Mouse (Mus musculus): ENCODE measurements around the gene Hoxc13. TPM values are rescaled to one million over a fixed set of nuclear protein-coding genes. Genes with fewer than 3 reads are reported as not detected.

Gene Hoxc13
- polyA plus RNA-seq, 1 experiment from 2014 or later: not detected

DNA sequence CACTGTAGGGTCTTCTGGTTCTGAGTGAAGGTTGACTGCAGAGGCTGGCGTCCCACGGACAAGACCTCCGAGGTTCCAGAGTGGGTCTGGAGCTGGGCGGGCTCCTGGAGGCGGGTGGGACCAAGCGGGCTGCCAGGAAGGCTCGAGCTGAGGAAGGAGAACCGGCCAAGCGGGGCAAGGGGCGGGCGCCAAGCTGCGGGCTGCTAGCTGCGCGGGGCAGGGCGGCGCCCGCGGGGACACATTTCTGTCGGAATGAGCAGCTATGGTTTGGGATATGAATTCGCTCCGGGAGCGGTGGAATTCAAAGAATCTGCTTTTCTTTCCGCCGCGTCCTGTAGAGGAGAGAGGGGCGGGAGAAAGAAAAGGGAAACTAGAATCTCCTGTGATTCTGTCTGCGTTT is 14.0 kb downstream of the Hoxc13 start:
- 1% methylated on average over 27 of the region's 27 CpGs for WGBS
- Histone ChIP-seq H3K36me3 (ENCODE audit: control insufficient read depth, insufficient read depth, low read length) (no peaks in the 10 kb centered on the region), H3K4me3 (ENCODE audit: low read length) (peak overlapping the region; percentile 13; the same call in 1 of the 2 replicates), H3K27me3 (replicated peaks; ENCODE audit: control insufficient read depth, insufficient read depth, low read length) (peaks cover 98% of the 10 kb centered on the region), H3K4me1 (ENCODE audit: control insufficient read depth, insufficient read depth, low read length) (no peaks in the 10 kb centered on the region), H3K27ac (ENCODE audit: low read length) (no peak overlapping the region), H3K4me2 (ENCODE audit: low read depth, low read length) (no peak overlapping the region), H3K9me3 (ENCODE audit: control insufficient read depth, low read length) (no peaks in the 10 kb centered on the region), H3K9ac (ENCODE audit: low read depth, low read length) (no peak overlapping the region)
- no peak for ATAC-seq

- H3K27me3 ChIP-seq (replicated peaks; ENCODE audit: control insufficient read depth, insufficient read depth, low read length): peaks cover 98% of the 10 kb centered on the region
- no peaks in the 10 kb centered on the region for H3K4me1 ChIP-seq (ENCODE audit: control insufficient read depth, insufficient read depth, low read length)
- ATAC-seq: no peak
- no peak within 1 kb of the TSS for H3K9ac ChIP-seq (ENCODE audit: low read depth, low read length)
- H3K36me3 ChIP-seq (ENCODE audit: control insufficient read depth, insufficient read depth, low read length): no peaks in the 10 kb centered on the region
- no peak within 1 kb of the TSS; the same call in 1 of the 2 replicates for H3K4me3 ChIP-seq (ENCODE audit: low read length)
- H3K9me3 ChIP-seq (ENCODE audit: control insufficient read depth, low read length): no peaks in the 10 kb centered on the region
- H3K27ac ChIP-seq (ENCODE audit: low read length): no peak within 1 kb of the TSS
- no peak within 1 kb of the TSS for H3K4me2 ChIP-seq (ENCODE audit: low read depth, low read length)
- 1% methylated on average over 31 of the region's 31 CpGs for WGBS
Observed at GRCm38 (mm10) chr15:102936279-102936972, 15.5 kb downstream of the Hoxc13 start, which contains the start of gene Hoxc12. Hoxc12 (plus strand) TSS chr15:102936757.

DNA sequence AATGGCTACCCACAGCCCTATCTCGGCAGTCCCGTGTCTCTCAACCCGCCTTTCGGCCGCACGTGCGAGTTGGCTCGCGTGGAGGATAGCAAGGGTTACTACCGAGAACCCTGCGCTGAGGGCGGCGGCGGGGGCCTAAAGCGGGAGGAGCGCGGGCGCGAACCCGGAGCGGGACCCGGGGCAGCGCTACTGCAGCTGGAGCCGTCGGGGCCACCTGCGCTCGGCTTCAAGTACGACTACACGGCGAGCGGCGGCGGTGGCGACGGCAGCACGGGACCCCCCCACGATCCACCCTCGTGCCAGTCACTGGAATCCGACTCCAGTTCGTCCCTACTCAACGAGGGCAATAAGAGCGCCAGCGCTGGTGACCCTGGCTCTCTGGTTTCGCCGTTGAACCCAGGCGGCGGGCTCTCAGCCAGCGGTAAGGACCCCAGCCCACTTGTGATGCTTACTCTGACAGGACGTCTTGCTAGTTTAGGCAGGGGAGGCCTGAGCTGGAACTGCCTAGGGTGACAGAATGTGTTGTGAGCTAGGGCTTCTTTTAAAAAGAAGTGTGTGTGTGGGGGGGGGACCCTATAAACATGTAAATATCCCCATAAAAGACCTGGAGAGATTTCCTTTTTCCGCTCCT is 16.2 kb downstream of the Hoxc13 start:
- Histone ChIP-seq H3K4me2 (ENCODE audit: low read depth, low read length) (no peak overlapping the region), H3K9me3 (ENCODE audit: control insufficient read depth, low read length) (no peaks in the 10 kb centered on the region), H3K36me3 (ENCODE audit: control insufficient read depth, insufficient read depth, low read length) (no peaks in the 10 kb centered on the region), H3K27ac (ENCODE audit: low read length) (no peak overlapping the region), H3K27me3 (replicated peaks; ENCODE audit: control insufficient read depth, insufficient read depth, low read length) (peaks cover 98% of the 10 kb centered on the region), H3K4me1 (ENCODE audit: control insufficient read depth, insufficient read depth, low read length) (no peaks in the 10 kb centered on the region), H3K4me3 (ENCODE audit: low read length) (no peak overlapping the region; the same call in 1 of the 2 replicates), H3K9ac (ENCODE audit: low read depth, low read length) (no peak overlapping the region)
- ATAC-seq: no peak
- WGBS: 2% methylated on average over 50 of the region's 50 CpGs

DNA sequence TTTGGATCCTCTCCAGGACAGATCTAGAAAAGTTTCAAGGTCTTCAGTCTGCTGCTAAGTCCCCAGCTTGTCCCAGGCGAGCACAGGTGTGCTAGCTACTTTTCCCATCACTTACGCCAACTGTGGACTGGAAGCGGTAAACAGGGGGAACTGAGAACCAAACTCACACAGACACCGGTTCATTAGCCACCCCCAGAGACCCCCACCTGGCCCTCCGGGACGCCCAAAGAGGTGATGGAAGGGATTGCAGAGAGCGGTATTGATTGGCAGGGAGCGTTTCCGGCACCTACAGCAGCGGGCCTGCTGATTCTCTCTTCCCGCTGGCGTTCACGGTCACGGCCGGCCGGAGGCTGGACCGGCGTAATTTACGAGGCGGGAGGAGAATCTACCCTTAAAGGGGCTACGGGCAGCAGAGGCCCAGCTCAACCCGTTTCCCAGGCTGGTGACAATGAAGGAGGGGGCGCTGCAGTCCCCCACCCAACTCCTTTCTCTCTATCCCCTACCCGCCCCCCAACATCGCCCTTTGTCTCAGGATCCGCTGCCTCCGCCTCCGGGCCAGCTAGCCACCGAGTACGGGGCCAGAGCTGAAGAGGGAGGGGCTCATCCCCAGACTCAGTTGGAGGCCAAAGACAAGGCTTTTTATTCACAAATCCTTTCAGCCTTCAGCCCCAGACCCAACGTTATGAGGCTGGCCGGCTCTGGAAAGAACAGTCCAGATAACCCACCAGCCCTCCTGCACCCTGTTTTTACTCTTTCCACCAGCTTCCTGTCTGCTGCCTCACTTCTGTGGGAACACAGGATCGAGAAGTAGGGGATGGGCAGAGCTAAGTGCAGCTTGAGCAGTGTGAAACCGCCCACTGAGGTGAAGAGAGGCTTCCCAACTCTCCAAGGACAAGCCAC is 18.6 kb downstream of the Hoxc13 start:
- no peak overlapping the region for H3K27ac ChIP-seq (ENCODE audit: low read length)
- H3K4me1 ChIP-seq (ENCODE audit: control insufficient read depth, insufficient read depth, low read length): no peaks in the 10 kb centered on the region
- 3% methylated on average over 34 of the region's 34 CpGs for WGBS
- ATAC-seq: no peak
- H3K36me3 ChIP-seq (ENCODE audit: control insufficient read depth, insufficient read depth, low read length): no peaks in the 10 kb centered on the region
- no peak overlapping the region for H3K4me2 ChIP-seq (ENCODE audit: low read depth, low read length)
- H3K9ac ChIP-seq (ENCODE audit: low read depth, low read length): no peak overlapping the region
- H3K9me3 ChIP-seq (ENCODE audit: control insufficient read depth, low read length): no peaks in the 10 kb centered on the region
- no peak overlapping the region for H3K4me3 ChIP-seq (ENCODE audit: low read length)
- H3K27me3 ChIP-seq (replicated peaks; ENCODE audit: control insufficient read depth, insufficient read depth, low read length): peaks cover 93% of the 10 kb centered on the region

- H3K9ac ChIP-seq (ENCODE audit: low read depth, low read length): no peak overlapping the region
- no peak for ATAC-seq
- H3K36me3 ChIP-seq (ENCODE audit: control insufficient read depth, insufficient read depth, low read length): no peaks in the 10 kb centered on the region
- no peak overlapping the region for H3K4me2 ChIP-seq (ENCODE audit: low read depth, low read length)
- WGBS: under 1% methylated on average over 52 of the region's 53 CpGs
- H3K4me3 ChIP-seq (ENCODE audit: low read length): no peak overlapping the region
- peaks cover 91% of the 10 kb centered on the region for H3K27me3 ChIP-seq (replicated peaks; ENCODE audit: control insufficient read depth, insufficient read depth, low read length)
- no peak overlapping the region for H3K27ac ChIP-seq (ENCODE audit: low read length)
- H3K4me1 ChIP-seq (ENCODE audit: control insufficient read depth, insufficient read depth, low read length): no peaks in the 10 kb centered on the region
- no peaks in the 10 kb centered on the region for H3K9me3 ChIP-seq (ENCODE audit: control insufficient read depth, low read length)
Observed at GRCm38 (mm10) chr15:102942739-102943467, 22.0 kb downstream of the Hoxc13 start.

DNA sequence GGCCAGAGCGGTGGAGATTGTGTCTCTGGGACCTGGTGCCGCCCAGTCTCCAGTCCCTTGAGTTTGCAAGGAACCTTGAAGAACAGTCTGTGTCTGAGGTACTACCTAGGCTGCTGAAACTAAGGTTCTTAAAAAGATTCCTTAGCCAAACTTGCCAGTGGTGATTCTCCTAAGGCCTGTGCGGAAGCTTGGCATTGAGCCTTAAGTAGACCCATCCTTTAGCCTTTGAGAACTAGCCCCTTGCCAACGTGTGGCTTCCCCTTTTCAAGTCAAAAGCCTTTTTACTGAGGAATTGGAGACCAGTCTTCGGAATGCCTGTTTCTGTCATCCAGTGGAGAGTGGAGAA is 22.5 kb downstream of the Hoxc13 start:
- H3K4me3 ChIP-seq (ENCODE audit: low read length): no peak overlapping the region
- WGBS: 5% methylated on average over 5 of the region's 5 CpGs

GRCm38 (mm10) chr15:102945185-102946077 is 24.5 kb downstream of the Hoxc13 start:
- Histone ChIP-seq H3K9ac (ENCODE audit: low read depth, low read length) (no peak overlapping the region), H3K4me3 (ENCODE audit: low read length) (no peak overlapping the region), H3K36me3 (ENCODE audit: control insufficient read depth, insufficient read depth, low read length) (no peaks in the 10 kb centered on the region), H3K27me3 (replicated peaks; ENCODE audit: control insufficient read depth, insufficient read depth, low read length) (peaks cover 90% of the 10 kb centered on the region), H3K9me3 (ENCODE audit: control insufficient read depth, low read length) (no peaks in the 10 kb centered on the region), H3K27ac (ENCODE audit: low read length) (no peak overlapping the region), H3K4me2 (ENCODE audit: low read depth, low read length) (no peak overlapping the region), H3K4me1 (ENCODE audit: control insufficient read depth, insufficient read depth, low read length) (no peaks in the 10 kb centered on the region)
- WGBS: 10% methylated on average over 22 of the region's 22 CpGs
- ATAC-seq: no peak

More for the DNA sequence above, 22.5 kb downstream of the Hoxc13 start:
- H3K27ac ChIP-seq (ENCODE audit: low read length): no peak overlapping the region
- H3K4me2 ChIP-seq (ENCODE audit: low read depth, low read length): no peak overlapping the region
- peaks cover 91% of the 10 kb centered on the region for H3K27me3 ChIP-seq (replicated peaks; ENCODE audit: control insufficient read depth, insufficient read depth, low read length)
- no peaks in the 10 kb centered on the region for H3K4me1 ChIP-seq (ENCODE audit: control insufficient read depth, insufficient read depth, low read length)
- H3K9ac ChIP-seq (ENCODE audit: low read depth, low read length): no peak overlapping the region
- no peak for ATAC-seq
- H3K9me3 ChIP-seq (ENCODE audit: control insufficient read depth, low read length): no peaks in the 10 kb centered on the region
- no peaks in the 10 kb centered on the region for H3K36me3 ChIP-seq (ENCODE audit: control insufficient read depth, insufficient read depth, low read length)

GRCm38 (mm10) chr15:102947276-102947675 is 26.4 kb downstream of the Hoxc13 start:
- no peak overlapping the region for H3K4me3 ChIP-seq (ENCODE audit: low read length)
- no peaks in the 10 kb centered on the region for H3K9me3 ChIP-seq (ENCODE audit: control insufficient read depth, low read length)
- no peak overlapping the region for H3K9ac ChIP-seq (ENCODE audit: low read depth, low read length)
- peaks cover 88% of the 10 kb centered on the region for H3K27me3 ChIP-seq (replicated peaks; ENCODE audit: control insufficient read depth, insufficient read depth, low read length)
- no peak overlapping the region for H3K4me2 ChIP-seq (ENCODE audit: low read depth, low read length)
- WGBS: 2% methylated on average over 9 of the region's 9 CpGs
- ATAC-seq: no peak
- no peak overlapping the region for H3K27ac ChIP-seq (ENCODE audit: low read length)
- H3K4me1 ChIP-seq (ENCODE audit: control insufficient read depth, insufficient read depth, low read length): no peaks in the 10 kb centered on the region
- H3K36me3 ChIP-seq (ENCODE audit: control insufficient read depth, insufficient read depth, low read length): no peaks in the 10 kb centered on the region
